Mouse (Mus musculus) megakaryocyte, adult 5-6 weeks (primary cell): ENCODE measurements around the gene Ddc. TPM values are rescaled to one million over a fixed set of nuclear protein-coding genes. Genes with fewer than 3 reads are reported as not detected.

ENCODE experiments used
- total RNA-seq, 2 experiments: library from RNA; stranded (forward) in 1 of 2; stranded (reverse) in 1 of 2; fragments of 153-499, 151-499 nt in 1 of 2; fragments of 221-1000, 200-1000 nt in 1 of 2; gene quantifications; 2 replicates each; pipeline versions ENCODE4 v1.2.3 to v1.2.4; 2015 to 2017

The Ddc gene
- total RNA-seq, 2 experiments from 2014 or later = 0.38 TPM; not detected in 1

Other genes starting within 250 kb of the Ddc start
- 217 and 226 TPM in 2 replicates for gene Ikzf1, start 213.1 kb downstream of the Ddc start, total RNA-seq (2015)
- gene Ikzf1, start 213.1 kb downstream of the Ddc start, total RNA-seq (2017) = 80.8 and 104 TPM in 2 replicates
- 45.4 and 46.4 TPM in 2 replicates for gene Fignl1, start 89.2 kb downstream of the Ddc start, total RNA-seq (2015)
- 64.2 and 65.6 TPM in 2 replicates for gene Fignl1, start 89.2 kb downstream of the Ddc start, total RNA-seq (2017)
- gene Grb10, start 140.5 kb upstream of the Ddc start, total RNA-seq (2015) = not detected in 2 replicates
- 0.37 TPM in 1 of 2 replicates, not detected in the other for gene Grb10, start 140.5 kb upstream of the Ddc start, total RNA-seq (2017)